In genomic region chr6:28865112-28865511, GRCm38 (mm10) we compare ENCODE assay signal across 14 mouse cellular contexts. TPM values are rescaled to one million over a fixed set of nuclear protein-coding genes. Genes with fewer than 3 reads are reported as not detected.
DNase-seq lines count a peak whose midpoint lies in the region; ATAC-seq and TF ChIP-seq lines count a peak whose summit lies in the region.
"Had no signal": no experiment of that assay in that cellular context is flagged by ENCODE, and none has a peak within 500 bp of the region (broad histone marks: within the 10 kb centered on the region; RNA-seq: fewer than 3 reads in every experiment).

No protein-coding gene starts in this region.

- no peak overlapping the region for H3K9ac ChIP-seq in forebrain, embryonic 15.5 days (replicated peaks)

- no peak for DNase-seq in left cerebral cortex, adult 2 months (ENCODE audit: extremely low spot score in 1 of 2, low spot score in 2 of 2)
- DNase-seq in left cerebral cortex, postnatal 10 days (ENCODE audit: extremely low spot score in 1 of 2, low spot score in 2 of 2): no peak
- peak; percentile 72 for DNase-seq in retina, postnatal 1 day
- DNase-seq in spleen, adult 18-20 months: no peak
- DNase-seq in left cerebral cortex, adult 11 months (ENCODE audit: low spot score): no peak
- DNase-seq: adrenal gland, postnatal 14 days; embryo, embryonic 11 days; heart, adult 11 months; heart, postnatal 36 days; kidney, postnatal 10 days; thymus, postnatal 36 days had no signal

- H3K4me2 ChIP-seq in forebrain, embryonic 15.5 days (replicated peaks): 0 out of 2 replicates have a peak overlapping the region, but pooled peaks have one; percentile 3
- H3K4me2 ChIP-seq: liver, embryonic 11.5 days had no signal

- no peaks in the 10 kb centered on the region for H3K36me3 ChIP-seq in forebrain, embryonic 15.5 days
- no peaks in the 10 kb centered on the region for H3K36me3 ChIP-seq in macrophage (ENCODE audit: inconsistent target)

- peaks cover 17% of the 10 kb centered on the region for H3K4me1 ChIP-seq in forebrain, embryonic 15.5 days

- H3K27ac ChIP-seq in left cerebral cortex, adult 2 months: peak overlapping the region; percentile 29; the same call in 1 of the 2 replicates
- peak overlapping the region; percentile 58 for H3K27ac ChIP-seq in forebrain, embryonic 15.5 days (replicated peaks)
- 0 out of 2 replicates have a peak overlapping the region, but pooled peaks have one; percentile 1 for H3K27ac ChIP-seq in macrophage

- peaks cover 8% of the 10 kb centered on the region; the same call in 1 of the 2 replicates for H3K79me2 ChIP-seq in macrophage (ENCODE audit: inconsistent target)

- 18% methylated on average over 10 of the region's 10 CpGs for WGBS in forebrain, embryonic 15.5 days
- 98% methylated on average over 10 of the region's 10 CpGs for WGBS in macrophage (ENCODE audit: missing documents)

- no peak for TF ChIP-seq CTCF in left cerebral cortex, adult 2 months (IDR thresholded peaks at IDR 0.05)

- no peaks in the 10 kb centered on the region for H3K27me3 ChIP-seq in forebrain, embryonic 15.5 days

- no peaks in the 10 kb centered on the region for H3K9me3 ChIP-seq in forebrain, embryonic 15.5 days

- ATAC-seq in forebrain, embryonic 15.5 days (replicated peaks): peak; percentile 68

- intact Hi-C loops in left cerebral cortex, adult 2 months (cut with DNase I): no loop called here
- intact Hi-C loops in left cerebral cortex, postnatal 10 days (cut with DNase I): no loop called here

- no peak overlapping the region for H3K4me3 ChIP-seq in left cerebral cortex, adult 2 months
- H3K4me3 ChIP-seq in forebrain, embryonic 15.5 days: no peak overlapping the region
- no peak overlapping the region for H3K4me3 ChIP-seq in macrophage (ENCODE audit: inconsistent target)

RNA-seq across cellular contexts. Expression of gene Lrrc4, which starts 33.6 kb away (rescaled TPM):
- 100 to 1,000 TPM; 105 to 111 TPM for total RNA-seq in left cerebral cortex, adult 2 months (2021)
- total RNA-seq in left cerebral cortex, postnatal 10 days (2021): 10 to 100 TPM; 73.3 to 73.8 TPM
- 6.4 and 6.5 TPM in 2 replicates for polyA plus RNA-seq in forebrain, embryonic 15.5 days (2015; fragmentation: Nextera tagmentation; extraction: Ambion mirVana)
- 1 to 10 TPM in 16 of 26 experiments, under 1 TPM in 4, not detected in 6; 0.20 to 9.7 (median 3.4) TPM for total RNA-seq in macrophage (2018; cell fraction: chromatin; rRNA removed)
- 1 to 10 TPM in 14 of 26 experiments, under 1 TPM in 12; 0.12 to 8.3 (median 2.4) TPM for total RNA-seq in macrophage (2018; cell fraction: cytosol; rRNA removed)
- total RNA-seq in macrophage (2018; cell fraction: nucleus; rRNA removed): 10 to 100 TPM in 3 of 26 experiments, 1 to 10 TPM in 14, under 1 TPM in 4, not detected in 5; 0.25 to 19.6 (median 5.1) TPM
- polyA plus RNA-seq in macrophage (2018): 0.20 to 4.4 TPM (median 0.27 TPM) in 3 replicates

Comparison
In these comparisons a context has a peak if more than half of its experiments do, and no peak if none do; other contexts are left out.
1. H3K27ac ChIP-seq: peak in every context shown above with its lines; median percentile 58 in forebrain, embryonic 15.5 days; 29 in left cerebral cortex, adult 2 months; 1 in macrophage.